17 mouse cellular contexts compared by ENCODE assay signal in the genomic region with DNA sequence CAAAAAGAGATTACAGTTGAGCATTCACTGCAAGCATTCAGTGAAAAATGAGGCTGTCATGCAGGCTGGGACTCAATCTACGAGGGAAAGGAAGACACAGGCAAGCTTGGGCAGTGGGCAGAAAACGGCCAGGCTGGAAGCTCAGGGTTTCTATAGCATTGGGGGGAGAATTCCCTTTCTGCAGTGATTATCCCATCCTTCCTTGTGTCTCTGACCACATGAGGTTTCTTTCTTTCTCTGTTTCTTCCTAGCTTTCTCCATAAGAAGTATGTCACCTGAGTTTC.
"Had no signal": no experiment of that assay in that cellular context is flagged by ENCODE, and none has a peak within 500 bp of the region (broad histone marks: within the 10 kb centered on the region; RNA-seq: fewer than 3 reads in every experiment).

No protein-coding gene starts in this region.

- H3K27me3 ChIP-seq: liver, embryonic 13.5 days; liver, embryonic 15.5 days; lung, embryonic 15.5 days; neural tube, embryonic 12.5 days; stomach, embryonic 15.5 days had no signal

- H3K9me3 ChIP-seq: liver, embryonic 13.5 days; liver, embryonic 15.5 days; lung, embryonic 15.5 days; neural tube, embryonic 12.5 days; stomach, embryonic 15.5 days had no signal

- H3K4me2 ChIP-seq: liver, embryonic 11.5 days; liver, embryonic 13.5 days; liver, embryonic 15.5 days; lung, embryonic 15.5 days; neural tube, embryonic 12.5 days; stomach, embryonic 15.5 days had no signal

- H3K4me3 ChIP-seq: liver, embryonic 13.5 days; liver, embryonic 15.5 days; lung, embryonic 15.5 days; myocyte; neural tube, embryonic 12.5 days; stomach, embryonic 15.5 days had no signal

- H3K9ac ChIP-seq: liver, embryonic 13.5 days; liver, embryonic 15.5 days; liver, postnatal 0 days; lung, embryonic 15.5 days; neural tube, embryonic 12.5 days; stomach, embryonic 15.5 days had no signal

- H3K27ac ChIP-seq: liver, embryonic 13.5 days; liver, embryonic 15.5 days; lung, embryonic 15.5 days; neural tube, embryonic 12.5 days; stomach, embryonic 15.5 days; stomach, postnatal 0 days had no signal

- DNase-seq: liver, embryonic 13.5 days; liver, postnatal 0 days; lung, adult 2 months; lung, postnatal 14 days; lung, postnatal 4 days; right cerebral cortex, postnatal 14 days; thymus, adult 2 months; thymus, postnatal 25 days; thymus, postnatal 4 days had no signal

- H3K4me1 ChIP-seq: liver, embryonic 13.5 days; liver, embryonic 15.5 days; lung, embryonic 15.5 days; neural tube, embryonic 12.5 days; stomach, embryonic 15.5 days had no signal

- ATAC-seq: liver, postnatal 0 days; lung, postnatal 0 days had no signal

- H3K36me3 ChIP-seq: liver, embryonic 13.5 days; liver, embryonic 15.5 days; lung, embryonic 15.5 days; neural tube, embryonic 12.5 days; stomach, embryonic 15.5 days had no signal
